Mouse (Mus musculus) olfactory bulb, adult 2 months (tissue): ENCODE data around the gene Mrpl34.

Experiments
- CTCF ChIP-seq: fragments of 200-500 bp; IDR thresholded peaks from 2 replicates; pipeline ENCODE4 v1.5.1; 2012; ENCODE audit warnings: low read depth, mild to moderate bottlenecking, low read length, moderate library complexity; ENCODE audit not compliant: insufficient read depth
- POLR2A ChIP-seq: fragments of 200-500 bp; IDR thresholded peaks from 2 replicates; pipeline ENCODE4 v1.6.1; 2012; ENCODE audit warnings: mild to moderate bottlenecking, low read depth, low read length, moderate library complexity; ENCODE audit not compliant: insufficient read depth

- TF ChIP-seq CTCF (no peak), POLR2A (no peak)
Observed at GRCm38 (mm10) chr8:71462191-71462590, 2.6 kb upstream of the Mrpl34 start.
